Comparison of ENCODE assay signal across 13 mouse cellular contexts in the genomic region with DNA sequence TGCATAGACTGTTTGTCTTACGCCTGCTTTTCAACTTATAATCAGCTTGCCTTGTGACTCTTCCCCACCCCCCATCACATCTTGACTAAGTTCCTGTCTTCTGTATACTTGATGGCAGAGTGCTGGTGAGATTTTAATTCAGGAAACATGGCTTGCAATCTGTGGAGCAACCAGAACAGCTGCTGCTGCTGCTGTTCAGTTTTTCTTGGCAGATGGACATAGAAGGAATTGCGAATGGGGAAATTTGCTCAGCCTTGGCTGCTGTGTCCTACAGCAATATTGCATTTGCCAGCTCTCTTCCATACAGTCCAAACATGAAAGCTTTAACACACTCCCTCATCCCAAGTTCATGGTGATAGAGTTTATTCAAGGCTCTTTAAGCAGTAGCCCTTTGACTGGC.
DNase-seq lines count a peak whose midpoint lies in the region; ATAC-seq and TF ChIP-seq lines count a peak whose summit lies in the region.
"Had no signal": no experiment of that assay in that cellular context is flagged by ENCODE, and none has a peak within 500 bp of the region (broad histone marks: within the 10 kb centered on the region; RNA-seq: fewer than 3 reads in every experiment).

No protein-coding gene starts in this region.

- H3K4me1 ChIP-seq in forebrain, embryonic 13.5 days: no peaks in the 10 kb centered on the region
- no peaks in the 10 kb centered on the region for H3K4me1 ChIP-seq in forebrain, embryonic 12.5 days
- H3K4me1 ChIP-seq in lung, embryonic 16.5 days (replicated peaks; ENCODE audit: control insufficient read depth, insufficient read depth, low read length): no peaks in the 10 kb centered on the region
- no peaks in the 10 kb centered on the region for H3K4me1 ChIP-seq in lung, adult 2 months (ENCODE audit: control insufficient read depth, insufficient read depth, low read length)
- H3K4me1 ChIP-seq: limb, embryonic 13.5 days; midbrain, embryonic 10.5 days; neural tube, embryonic 15.5 days had no signal

- H3K4me2 ChIP-seq in forebrain, embryonic 13.5 days: no peak overlapping the region
- H3K4me2 ChIP-seq in forebrain, embryonic 12.5 days: no peak overlapping the region
- H3K4me2 ChIP-seq in lung, embryonic 16.5 days (ENCODE audit: low read depth, low read length): no peak overlapping the region
- H3K4me2 ChIP-seq: limb, embryonic 13.5 days; neural tube, embryonic 15.5 days had no signal

- 85% methylated on average over 2 of the region's 2 CpGs for WGBS in forebrain, embryonic 13.5 days
- WGBS in forebrain, embryonic 12.5 days: 85% methylated on average over 2 of the region's 2 CpGs
- WGBS in lung, embryonic 16.5 days: 62% methylated on average over 2 of the region's 2 CpGs
- WGBS in lung, adult 2 months: 65% methylated on average over 2 of the region's 2 CpGs

- H3K27ac ChIP-seq in forebrain, embryonic 13.5 days: no peak overlapping the region
- no peak overlapping the region for H3K27ac ChIP-seq in forebrain, embryonic 12.5 days
- no peak overlapping the region for H3K27ac ChIP-seq in lung, embryonic 16.5 days (ENCODE audit: low read length)
- H3K27ac ChIP-seq: limb, embryonic 13.5 days; midbrain, embryonic 10.5 days; neural tube, embryonic 15.5 days had no signal

- no peak for TF ChIP-seq POLR2A in lung, adult 2 months (IDR thresholded peaks at IDR 0.05; ENCODE audit: borderline replicate concordance, extremely low read depth, low read depth, low read length)

- no peaks in the 10 kb centered on the region for H3K36me3 ChIP-seq in forebrain, embryonic 13.5 days (ENCODE audit: poor library complexity, severe bottlenecking)
- no peaks in the 10 kb centered on the region for H3K36me3 ChIP-seq in forebrain, embryonic 12.5 days (replicated peaks)
- H3K36me3 ChIP-seq in lung, embryonic 16.5 days (ENCODE audit: control insufficient read depth, insufficient read depth, low read length): no peaks in the 10 kb centered on the region
- H3K36me3 ChIP-seq: limb, embryonic 13.5 days; midbrain, embryonic 10.5 days; neural tube, embryonic 15.5 days had no signal

- no peak for DNase-seq in lung, adult 2 months
- peak; percentile 61 to 67 for DNase-seq in layer of hippocampus, postnatal 14 days (ENCODE audit: low spot score in 2 of 2)
- peak; percentile 48 for DNase-seq in telencephalon, adult 2 months (ENCODE audit: low read depth, low spot score)
- no peak for DNase-seq in yolk sac, embryonic 10.5 days (ENCODE audit: low spot score)
- no peak for DNase-seq in cerebellum, postnatal 14 days
- DNase-seq: adrenal gland, postnatal 36 days; gastrocnemius, postnatal 25 days had no signal

- peak; percentile 85 for ATAC-seq in forebrain, embryonic 13.5 days
- ATAC-seq in forebrain, embryonic 12.5 days (ENCODE audit: low FRiP score): no peak
- ATAC-seq in lung, embryonic 16.5 days (ENCODE audit: low read depth): peak; percentile 82

- no peak overlapping the region for H3K9ac ChIP-seq in forebrain, embryonic 13.5 days
- H3K9ac ChIP-seq in forebrain, embryonic 12.5 days: no peak overlapping the region
- no peak overlapping the region for H3K9ac ChIP-seq in lung, embryonic 16.5 days (ENCODE audit: low read length)
- H3K9ac ChIP-seq: limb, embryonic 13.5 days; neural tube, embryonic 15.5 days had no signal

- H3K9me3 ChIP-seq in forebrain, embryonic 13.5 days (replicated peaks): no peaks in the 10 kb centered on the region
- H3K9me3 ChIP-seq in forebrain, embryonic 12.5 days: no peaks in the 10 kb centered on the region
- no peaks in the 10 kb centered on the region for H3K9me3 ChIP-seq in lung, embryonic 16.5 days (ENCODE audit: control insufficient read depth, low read length)
- H3K9me3 ChIP-seq: limb, embryonic 13.5 days; midbrain, embryonic 10.5 days; neural tube, embryonic 15.5 days had no signal

- no peaks in the 10 kb centered on the region for H3K27me3 ChIP-seq in forebrain, embryonic 13.5 days
- H3K27me3 ChIP-seq in forebrain, embryonic 12.5 days: no peaks in the 10 kb centered on the region
- H3K27me3 ChIP-seq in lung, embryonic 16.5 days (ENCODE audit: control insufficient read depth, insufficient read depth, low read depth, low read length): no peaks in the 10 kb centered on the region
- H3K27me3 ChIP-seq: limb, embryonic 13.5 days; neural tube, embryonic 15.5 days had no signal

- TF ChIP-seq CTCF in lung, adult 2 months (IDR thresholded peaks at IDR 0.05; ENCODE audit: insufficient read depth, low read length): no peak

- no peak overlapping the region for H3K4me3 ChIP-seq in forebrain, embryonic 13.5 days
- H3K4me3 ChIP-seq in forebrain, embryonic 12.5 days (replicated peaks): no peak overlapping the region
- no peak overlapping the region for H3K4me3 ChIP-seq in lung, embryonic 16.5 days (ENCODE audit: low read length)
- H3K4me3 ChIP-seq in lung, adult 2 months (replicated peaks; ENCODE audit: extremely low read depth, low read depth, low read length): no peak overlapping the region
- H3K4me3 ChIP-seq: limb, embryonic 13.5 days; midbrain, embryonic 10.5 days; neural tube, embryonic 15.5 days had no signal

Comparison
In these comparisons a context has a peak if more than half of its experiments do, and no peak if none do; other contexts are left out.
1. DNase-seq: peak in layer of hippocampus, postnatal 14 days (2 of 2) and telencephalon, adult 2 months (single experiment); none in lung, adult 2 months (single experiment), yolk sac, embryonic 10.5 days (single experiment) and cerebellum, postnatal 14 days (0 of 2).